Mouse (Mus musculus) hindbrain, embryonic 12.5 days (tissue): Measurements from ENCODE around the gene Pigr. TPM values are rescaled to one million over a fixed set of nuclear protein-coding genes. Genes with fewer than 3 reads are reported as not detected.

Source experiments
- polyA plus RNA-seq: library from polyadenylated mRNA; unstranded; fragments of >200 nt; fragmentation: Nextera tagmentation; extraction: Ambion mirVana; gene quantifications from 2 replicates; pipeline ENCODE4 v1.2.1, GENCODE M21; 2016

The Pigr gene
- polyA plus RNA-seq, 1 experiment from 2014 or later: not detected

Other genes with a start within 250 kb of the Pigr start
- not detected in 2 replicates for gene Zp3r, start 197.1 kb upstream of the Pigr start, polyA plus RNA-seq
- not detected in 2 replicates for gene C4bp, start 165.1 kb upstream of the Pigr start, polyA plus RNA-seq
- gene Gm29427, start 110.9 kb upstream of the Pigr start, polyA plus RNA-seq: 0.15 TPM in 1 of 2 replicates, not detected in the other
- gene Yod1, start 109.4 kb upstream of the Pigr start, polyA plus RNA-seq: 19.2 and 19.9 TPM in 2 replicates
- gene Pfkfb2, start 97.4 kb upstream of the Pigr start, polyA plus RNA-seq: 17.0 and 17.8 TPM in 2 replicates
- gene AA986860, start 94.7 kb upstream of the Pigr start, polyA plus RNA-seq: 1.2 and 1.3 TPM in 2 replicates
- not detected in 2 replicates for gene Fcamr, start 25.8 kb upstream of the Pigr start, polyA plus RNA-seq
- gene Fcmr, start 39.0 kb downstream of the Pigr start, polyA plus RNA-seq: not detected in 2 replicates
- not detected in 2 replicates for gene Il24, start 60.8 kb downstream of the Pigr start, polyA plus RNA-seq
- not detected in 2 replicates for gene Il20, start 84.8 kb downstream of the Pigr start, polyA plus RNA-seq
- not detected in 2 replicates for gene Il19, start 113.4 kb downstream of the Pigr start, polyA plus RNA-seq
- not detected in 2 replicates for gene Il10, start 193.2 kb downstream of the Pigr start, polyA plus RNA-seq